Mouse (Mus musculus): ENCODE results near the gene Aurkaip1. TPM values are rescaled to one million over a fixed set of nuclear protein-coding genes. Genes with fewer than 3 reads are reported as not detected.
"Not testable (repeated sequence)": the region's sequence is repeated elsewhere in the genome, so short reads cannot be mapped to it uniquely, and the experiment has no call there.

Gene Aurkaip1
- 99.3 and 105 TPM in 2 replicates for polyA plus RNA-seq (2012; ENCODE audit: insufficient read depth, insufficient read length, missing spikeins)

GRCm38 (mm10) chr4:155831205-155831766, at the start of gene Aurkaip1:
Aurkaip1 (plus strand) TSS chr4:155831272.
- TF ChIP-seq POLR2A (IDR thresholded peaks at IDR 0.05; ENCODE audit: borderline replicate concordance, low read depth, low read length), result no peak
- no peak; the same call in 1 of the 2 replicates for TF ChIP-seq CTCF (IDR thresholded peaks at IDR 0.05; ENCODE audit: low read depth, low read length)
- peak within 1 kb of the TSS; percentile 91 for H3K4me3 ChIP-seq (ENCODE audit: insufficient read depth, low read length)
- peaks cover 26% of the 10 kb centered on the region for H3K4me1 ChIP-seq (ENCODE audit: control insufficient read depth, insufficient read depth, low read length)
- H3K27ac ChIP-seq (ENCODE audit: insufficient read depth, low read depth, low read length), result peak within 1 kb of the TSS; percentile 83

GRCm38 (mm10) chr4:155783486-155784080, 47.5 kb upstream of the Aurkaip1 start:
- no peak overlapping the region for H3K27ac ChIP-seq (ENCODE audit: insufficient read depth, low read depth, low read length)
- TF ChIP-seq CTCF (IDR thresholded peaks at IDR 0.05; ENCODE audit: low read depth, low read length) (no peak), POLR2A (IDR thresholded peaks at IDR 0.05; ENCODE audit: borderline replicate concordance, low read depth, low read length) (no peak)
- peaks cover 2% of the 10 kb centered on the region for H3K4me1 ChIP-seq (ENCODE audit: control insufficient read depth, insufficient read depth, low read length)
- H3K4me3 ChIP-seq (ENCODE audit: insufficient read depth, low read length), result peak overlapping the region; percentile 75

- Histone ChIP-seq H3K4me1 (ENCODE audit: control insufficient read depth, insufficient read depth, low read length) (peaks cover 2% of the 10 kb centered on the region), H3K27ac (ENCODE audit: insufficient read depth, low read depth, low read length) (no peak overlapping the region)
These were observed 46.9 kb upstream of the Aurkaip1 start for GRCm38 (mm10) chr4:155784081-155784701.

GRCm38 (mm10) chr4:155785246-155785645, 45.8 kb upstream of the Aurkaip1 start:
- no peak overlapping the region for H3K27ac ChIP-seq (ENCODE audit: insufficient read depth, low read depth, low read length)
- TF ChIP-seq CTCF (IDR thresholded peaks at IDR 0.05; ENCODE audit: low read depth, low read length) (no peak), POLR2A (IDR thresholded peaks at IDR 0.05; ENCODE audit: borderline replicate concordance, low read depth, low read length) (no peak)
- H3K4me3 ChIP-seq (ENCODE audit: insufficient read depth, low read length), result no peak overlapping the region
- H3K4me1 ChIP-seq (ENCODE audit: control insufficient read depth, insufficient read depth, low read length), result peaks cover 2% of the 10 kb centered on the region

More at GRCm38 (mm10) chr4:155784081-155784701, 46.9 kb upstream of the Aurkaip1 start:
- peak overlapping the region; percentile 75 for H3K4me3 ChIP-seq (ENCODE audit: insufficient read depth, low read length)
- no peak for TF ChIP-seq POLR2A (IDR thresholded peaks at IDR 0.05; ENCODE audit: borderline replicate concordance, low read depth, low read length)
- peak; percentile 39; the same call in 1 of the 2 replicates for TF ChIP-seq CTCF (IDR thresholded peaks at IDR 0.05; ENCODE audit: low read depth, low read length)

- Histone ChIP-seq H3K27ac (ENCODE audit: insufficient read depth, low read depth, low read length) (no peak within 1 kb of the TSS), H3K4me3 (ENCODE audit: insufficient read depth, low read length) (peak within 1 kb of the TSS; percentile 75; the same call in 1 of the 2 replicates), H3K4me1 (ENCODE audit: control insufficient read depth, insufficient read depth, low read length) (peaks cover 2% of the 10 kb centered on the region)
- no peak for TF ChIP-seq POLR2A (IDR thresholded peaks at IDR 0.05; ENCODE audit: borderline replicate concordance, low read depth, low read length)
- TF ChIP-seq CTCF (IDR thresholded peaks at IDR 0.05; ENCODE audit: low read depth, low read length), result no peak
These were observed 45.3 kb upstream of the Aurkaip1 start, which contains the start of gene Tmem88b for GRCm38 (mm10) chr4:155785819-155786218. Tmem88b (minus strand) TSS chr4:155785874.

- no peak overlapping the region for H3K4me3 ChIP-seq (ENCODE audit: insufficient read depth, low read length)
These were observed 42.8 kb upstream of the Aurkaip1 start for GRCm38 (mm10) chr4:155788300-155788699.

GRCm38 (mm10) chr4:155788833-155789232, 42.2 kb upstream of the Aurkaip1 start:
- not testable (repeated sequence) for H3K4me3 ChIP-seq (ENCODE audit: insufficient read depth, low read length); H3K4me1 ChIP-seq (ENCODE audit: control insufficient read depth, insufficient read depth, low read length); H3K27ac ChIP-seq (ENCODE audit: insufficient read depth, low read depth, low read length)

More at GRCm38 (mm10) chr4:155788300-155788699, 42.8 kb upstream of the Aurkaip1 start:
- H3K4me1 ChIP-seq (ENCODE audit: control insufficient read depth, insufficient read depth, low read length), result peaks cover 2% of the 10 kb centered on the region
- no peak overlapping the region for H3K27ac ChIP-seq (ENCODE audit: insufficient read depth, low read depth, low read length)
- TF ChIP-seq POLR2A (IDR thresholded peaks at IDR 0.05; ENCODE audit: borderline replicate concordance, low read depth, low read length), result no peak

- Histone ChIP-seq H3K4me3 (ENCODE audit: insufficient read depth, low read length) (no peak within 1 kb of the TSS), H3K4me1 (ENCODE audit: control insufficient read depth, insufficient read depth, low read length) (no peaks in the 10 kb centered on the region), H3K27ac (ENCODE audit: insufficient read depth, low read depth, low read length) (no peak within 1 kb of the TSS)
- no peak for TF ChIP-seq POLR2A (IDR thresholded peaks at IDR 0.05; ENCODE audit: borderline replicate concordance, low read depth, low read length)
These were observed 41.0 kb upstream of the Aurkaip1 start, which contains the start of gene Ankrd65 for GRCm38 (mm10) chr4:155790021-155790489. Ankrd65 (plus strand) TSS chr4:155790439.

GRCm38 (mm10) chr4:155790650-155791161, 40.4 kb upstream of the Aurkaip1 start:
- H3K4me3 ChIP-seq (ENCODE audit: insufficient read depth, low read length), result no peak overlapping the region
- TF ChIP-seq CTCF (IDR thresholded peaks at IDR 0.05; ENCODE audit: low read depth, low read length), result no peak
- TF ChIP-seq POLR2A (IDR thresholded peaks at IDR 0.05; ENCODE audit: borderline replicate concordance, low read depth, low read length), result no peak
- no peaks in the 10 kb centered on the region for H3K4me1 ChIP-seq (ENCODE audit: control insufficient read depth, insufficient read depth, low read length)
- H3K27ac ChIP-seq (ENCODE audit: insufficient read depth, low read depth, low read length), result no peak overlapping the region

Measured in bone marrow macrophage, adult 2 months (primary cell).